Mouse (Mus musculus) heart, embryonic 12.5 days (tissue): ENCODE results near the gene Ccdc15. TPM values are rescaled to one million over a fixed set of nuclear protein-coding genes. Genes with fewer than 3 reads are reported as not detected.

Experiments used
- ATAC-seq: fragments of 200-750 bp; cut with Nextera tagmentation; 2 replicates; pipeline ENCODE4 v1.8.0; 2017; ENCODE audit warnings: moderate TSS enrichment, moderate library complexity; ENCODE audit not compliant: insufficient number of reproducible peaks, low FRiP score
- H3K27ac ChIP-seq: fragments of 300-500 bp; sonication (generic); 2 replicates; pipeline ENCODE4 v1.5.1; 2016; ENCODE audit warnings: mild to moderate bottlenecking, moderate library complexity; ENCODE audit not compliant: poor library complexity, severe bottlenecking
- H3K27me3 ChIP-seq: fragments of 300-500 bp; sonication (generic); replicated peaks from 2 replicates; pipeline ENCODE4 v1.6.1; 2016; ENCODE audit warnings: mild to moderate bottlenecking, moderate library complexity
- H3K36me3 ChIP-seq: fragments of 300-500 bp; sonication (generic); 2 replicates; pipeline ENCODE4 v1.6.1; 2016; ENCODE audit warnings: mild to moderate bottlenecking, moderate library complexity
- H3K4me1 ChIP-seq: fragments of 300-500 bp; sonication (generic); replicated peaks from 2 replicates; pipeline ENCODE4 v1.6.1; 2016; ENCODE audit warnings: mild to moderate bottlenecking
- H3K4me2 ChIP-seq: fragments of 300-500 bp; sonication (generic); 2 replicates; pipeline ENCODE4 v1.6.1; 2016; ENCODE audit warnings: mild to moderate bottlenecking, moderate library complexity
- H3K4me3 ChIP-seq: fragments of 300-500 bp; sonication (generic); 2 replicates; pipeline ENCODE4 v1.5.1; 2016; ENCODE audit warnings: mild to moderate bottlenecking
- H3K9ac ChIP-seq: fragments of 300-500 bp; sonication (generic); 2 replicates; pipeline ENCODE4 v1.6.1; 2016; ENCODE audit warnings: mild to moderate bottlenecking, moderate library complexity
- H3K9me3 ChIP-seq: fragments of 300-500 bp; sonication (generic); replicated peaks from 2 replicates; pipeline ENCODE4 v1.6.1; 2016; ENCODE audit warnings: mild to moderate bottlenecking, moderate library complexity
- WGBS: fragments of 180-500 bp; shearing (Covaris S2); methylation state at CpG from one replicate; pipeline ENCODE4 v1.1.7; 2016; 5-methylcytosine and 5-hydroxymethylcytosine counted together
- polyA plus RNA-seq: library from polyadenylated mRNA; unstranded; fragments of >200 nt; fragmentation: Nextera tagmentation; extraction: Ambion mirVana; gene quantifications from 2 replicates; pipeline ENCODE4 v1.2.1, GENCODE M21; 2016

Gene Ccdc15
- polyA plus RNA-seq, 1 experiment from 2014 or later: 5.4 TPM

DNA sequence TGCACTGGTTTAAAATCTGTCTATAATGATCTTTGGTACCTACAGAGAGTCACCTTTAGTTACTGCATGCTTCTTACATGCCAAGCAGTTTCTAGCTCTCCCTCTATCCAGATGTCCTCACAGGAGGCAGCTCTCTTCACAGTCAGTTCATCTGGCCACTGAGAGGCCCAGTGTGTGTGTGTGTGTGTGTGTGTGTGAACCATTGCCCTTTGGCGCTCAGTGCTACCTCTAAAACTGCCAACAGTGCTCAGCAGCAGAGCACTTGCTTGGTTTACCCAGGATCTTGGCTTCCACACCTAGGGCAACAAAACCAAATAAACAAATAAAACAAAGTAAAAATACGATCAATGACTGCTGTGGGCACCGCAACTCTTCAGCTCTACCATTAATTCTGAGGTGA lies 98.3 kb downstream of the Ccdc15 start:
- 81% methylated on average over 3 of the region's 3 CpGs for WGBS
- ATAC-seq: no peak

DNA sequence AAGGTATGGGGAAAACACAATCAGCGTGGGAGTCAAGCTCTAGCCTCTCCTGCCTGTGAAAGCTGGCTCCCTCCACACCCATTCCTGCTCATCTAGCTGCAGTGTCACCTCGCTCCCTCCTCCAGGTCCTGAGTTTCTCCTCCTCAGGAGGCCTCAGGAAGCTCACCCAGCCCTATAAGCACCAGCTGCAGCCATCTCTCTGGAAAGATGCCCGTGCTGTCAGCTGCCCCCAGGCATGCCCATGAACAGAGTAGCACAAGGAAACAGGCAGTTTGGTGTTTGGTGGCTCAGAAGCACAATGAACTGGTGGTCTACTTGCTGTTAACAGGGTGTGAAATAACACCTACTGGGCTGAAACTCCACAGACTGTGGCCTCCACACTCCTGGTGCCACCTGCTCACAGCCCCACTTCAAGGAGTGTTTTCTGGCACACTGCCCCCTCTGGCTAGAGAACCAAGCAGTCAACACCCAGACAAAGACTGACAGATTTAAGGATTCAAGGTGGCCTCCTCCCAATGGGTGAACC lies 99.8 kb downstream of the Ccdc15 start:
- Histone ChIP-seq H3K36me3 (no peaks in the 10 kb centered on the region), H3K4me3 (no peak overlapping the region), H3K4me2 (no peak overlapping the region), H3K9me3 (no peaks in the 10 kb centered on the region), H3K27me3 (no peaks in the 10 kb centered on the region), H3K4me1 (peaks cover 8% of the 10 kb centered on the region; the same call in 1 of the 2 replicates), H3K9ac (no peak overlapping the region), H3K27ac (no peak overlapping the region)
- ATAC-seq: 0 out of 2 replicates have a peak, but pooled peaks have one; percentile 24
- 43% methylated on average over 3 of the region's 3 CpGs for WGBS

More for the DNA sequence above, 98.3 kb downstream of the Ccdc15 start:
- Histone ChIP-seq H3K9ac (no peak overlapping the region), H3K4me2 (no peak overlapping the region), H3K36me3 (no peaks in the 10 kb centered on the region), H3K27ac (no peak overlapping the region), H3K4me3 (no peak overlapping the region), H3K9me3 (no peaks in the 10 kb centered on the region), H3K27me3 (no peaks in the 10 kb centered on the region), H3K4me1 (peaks cover 14% of the 10 kb centered on the region)

- peaks cover 8% of the 10 kb centered on the region; the same call in 1 of the 2 replicates for H3K4me1 ChIP-seq
- no peak for ATAC-seq
- H3K27ac ChIP-seq: no peak overlapping the region
- no peaks in the 10 kb centered on the region for H3K27me3 ChIP-seq
- H3K4me3 ChIP-seq: no peak overlapping the region
- no peak overlapping the region for H3K4me2 ChIP-seq
- H3K36me3 ChIP-seq: no peaks in the 10 kb centered on the region
- no peak overlapping the region for H3K9ac ChIP-seq
- H3K9me3 ChIP-seq: no peaks in the 10 kb centered on the region
These were observed 100.8 kb downstream of the Ccdc15 start for GRCm38 (mm10) chr9:37247429-37247828.

DNA sequence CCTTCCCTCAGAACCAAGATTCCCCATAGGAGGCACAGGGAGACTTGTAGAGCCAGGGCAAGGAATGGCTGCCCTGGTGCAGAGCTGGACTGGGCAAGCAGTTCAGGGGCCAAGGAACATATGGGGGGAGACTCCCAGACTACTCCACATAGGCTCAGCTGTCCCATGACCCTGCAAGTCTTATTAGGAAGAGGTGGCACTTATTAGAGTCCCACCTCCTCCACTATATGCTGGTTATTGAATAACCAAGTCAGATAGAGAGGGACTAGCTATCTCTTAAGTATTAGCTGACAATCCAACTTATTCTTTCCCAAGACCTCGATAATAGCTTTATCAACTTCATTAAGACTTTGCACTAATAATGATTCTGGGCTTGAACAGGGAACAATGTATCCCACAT lies 102.4 kb downstream of the Ccdc15 start:
- H3K9me3 ChIP-seq: no peaks in the 10 kb centered on the region
- H3K27me3 ChIP-seq: no peaks in the 10 kb centered on the region
- H3K9ac ChIP-seq: no peak overlapping the region
- WGBS: 75% methylated on average over 1 of the region's 1 CpGs
- no peak overlapping the region for H3K4me3 ChIP-seq
- no peak overlapping the region for H3K27ac ChIP-seq
- H3K4me2 ChIP-seq: no peak overlapping the region
- no peak for ATAC-seq
- no peaks in the 10 kb centered on the region for H3K36me3 ChIP-seq
- peaks cover 8% of the 10 kb centered on the region; the same call in 1 of the 2 replicates for H3K4me1 ChIP-seq

GRCm38 (mm10) chr9:37245404-37245803 lies 102.8 kb downstream of the Ccdc15 start:
- H3K4me1 ChIP-seq: peaks cover 8% of the 10 kb centered on the region; the same call in 1 of the 2 replicates
- no peak for ATAC-seq

GRCm38 (mm10) chr9:37244600-37244999 lies 103.6 kb downstream of the Ccdc15 start:
- H3K9me3 ChIP-seq: no peaks in the 10 kb centered on the region
- H3K36me3 ChIP-seq: no peaks in the 10 kb centered on the region
- H3K27me3 ChIP-seq: no peaks in the 10 kb centered on the region
- ATAC-seq: no peak
- H3K4me2 ChIP-seq: no peak overlapping the region
- H3K9ac ChIP-seq: no peak overlapping the region
- 75% methylated on average over 1 of the region's 1 CpGs for WGBS
- peaks cover 8% of the 10 kb centered on the region; the same call in 1 of the 2 replicates for H3K4me1 ChIP-seq
- H3K4me3 ChIP-seq: no peak overlapping the region
- no peak overlapping the region for H3K27ac ChIP-seq

More at GRCm38 (mm10) chr9:37245404-37245803, 102.8 kb downstream of the Ccdc15 start:
- no peaks in the 10 kb centered on the region for H3K27me3 ChIP-seq
- no peak overlapping the region for H3K27ac ChIP-seq
- no peaks in the 10 kb centered on the region for H3K9me3 ChIP-seq
- 48% methylated on average over 2 of the region's 2 CpGs for WGBS
- no peak overlapping the region for H3K9ac ChIP-seq
- H3K4me2 ChIP-seq: no peak overlapping the region
- no peak overlapping the region for H3K4me3 ChIP-seq
- H3K36me3 ChIP-seq: no peaks in the 10 kb centered on the region

DNA sequence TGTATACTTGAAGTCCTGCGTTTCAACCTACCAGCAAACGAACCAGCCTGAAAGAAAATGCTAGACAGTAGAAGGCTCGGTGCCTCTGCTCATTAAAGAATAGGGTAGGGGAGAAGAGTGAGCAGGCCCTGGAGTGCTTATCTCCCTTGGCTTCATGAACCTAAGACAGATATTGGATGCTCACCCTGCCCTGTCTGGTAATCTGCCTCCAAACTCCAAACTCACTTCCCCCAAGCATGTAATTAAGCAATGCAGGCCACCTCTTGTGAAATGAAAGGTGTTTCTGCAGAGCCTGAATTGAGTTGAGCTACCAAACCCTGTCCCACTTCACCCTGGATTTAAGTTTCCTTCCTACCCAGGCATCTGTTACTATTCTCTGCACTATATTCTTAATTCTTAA lies 105.5 kb downstream of the Ccdc15 start:
- 0 out of 2 replicates have a peak, but pooled peaks cover 4% of the 10 kb centered on the region for H3K4me1 ChIP-seq
- WGBS: 75% methylated on average over 3 of the region's 3 CpGs
- no peak overlapping the region for H3K4me3 ChIP-seq
- H3K4me2 ChIP-seq: no peak overlapping the region
- H3K36me3 ChIP-seq: no peaks in the 10 kb centered on the region
- no peak overlapping the region for H3K9ac ChIP-seq
- ATAC-seq: no peak
- H3K27me3 ChIP-seq: no peaks in the 10 kb centered on the region
- no peaks in the 10 kb centered on the region for H3K9me3 ChIP-seq
- H3K27ac ChIP-seq: no peak overlapping the region

GRCm38 (mm10) chr9:37235951-37236737 lies 112.1 kb downstream of the Ccdc15 start:
- H3K4me2 ChIP-seq: no peak overlapping the region
- no peak for ATAC-seq
- no peak overlapping the region for H3K9ac ChIP-seq
- no peaks in the 10 kb centered on the region for H3K36me3 ChIP-seq
- no peaks in the 10 kb centered on the region for H3K9me3 ChIP-seq
- no peaks in the 10 kb centered on the region for H3K27me3 ChIP-seq
- no peak overlapping the region for H3K4me3 ChIP-seq
- WGBS: 52% methylated on average over 4 of the region's 4 CpGs
- H3K27ac ChIP-seq: no peak overlapping the region
- H3K4me1 ChIP-seq: no peaks in the 10 kb centered on the region

- no peak overlapping the region for H3K27ac ChIP-seq
- no peak overlapping the region for H3K9ac ChIP-seq
- WGBS: 67% methylated on average over 22 of the region's 22 CpGs
- H3K9me3 ChIP-seq: no peaks in the 10 kb centered on the region
- no peaks in the 10 kb centered on the region for H3K27me3 ChIP-seq
- H3K4me3 ChIP-seq: no peak overlapping the region
- H3K4me2 ChIP-seq: no peak overlapping the region
- no peak for ATAC-seq
- no peaks in the 10 kb centered on the region for H3K36me3 ChIP-seq
- H3K4me1 ChIP-seq: no peaks in the 10 kb centered on the region
These were observed 115.7 kb downstream of the Ccdc15 start for GRCm38 (mm10) chr9:37232201-37233195.

GRCm38 (mm10) chr9:37230486-37231195 lies 117.6 kb downstream of the Ccdc15 start:
- no peak overlapping the region for H3K27ac ChIP-seq
- no peaks in the 10 kb centered on the region for H3K36me3 ChIP-seq
- 85% methylated on average over 9 of the region's 9 CpGs for WGBS
- H3K9ac ChIP-seq: no peak overlapping the region
- no peaks in the 10 kb centered on the region for H3K4me1 ChIP-seq
- H3K9me3 ChIP-seq: no peaks in the 10 kb centered on the region
- no peak overlapping the region for H3K4me3 ChIP-seq
- H3K4me2 ChIP-seq: no peak overlapping the region
- no peaks in the 10 kb centered on the region for H3K27me3 ChIP-seq
- no peak for ATAC-seq
